Mouse (Mus musculus) liver, embryonic 14.5 days (tissue): ENCODE data around the gene Ric8b. TPM values are rescaled to one million over a fixed set of nuclear protein-coding genes. Genes with fewer than 3 reads are reported as not detected.

Source experiments
- ATAC-seq: fragments of 200-750 bp; cut with Nextera tagmentation; 2 replicates; pipeline ENCODE4 v1.8.0; 2017; ENCODE audit warnings: moderate number of reproducible peaks, mild to moderate bottlenecking, moderate library complexity; ENCODE audit not compliant: insufficient read depth
- DNase-seq, 3 experiments: peaks; one replicate each; pipeline ENCODE4 v3.0.0-alpha.2; 2012 to 2013; ENCODE audit warnings: low read depth in 3 of 3, low spot score in 3 of 3
- H3K27ac ChIP-seq: fragments of 300-500 bp; sonication (generic); 2 replicates; pipeline ENCODE4 v1.5.1; 2014; ENCODE audit warnings: moderate library complexity, mild to moderate bottlenecking, control low read depth, inconsistent platforms
- H3K27me3 ChIP-seq: fragments of 300-500 bp; sonication (generic); 2 replicates; pipeline ENCODE4 v1.6.1; 2014; ENCODE audit warnings: mild to moderate bottlenecking, low read length, moderate library complexity; ENCODE audit not compliant: control insufficient read depth, insufficient read depth
- H3K36me3 ChIP-seq: fragments of 300-500 bp; sonication (generic); replicated peaks from 2 replicates; pipeline ENCODE4 v1.6.1; 2014; ENCODE audit warnings: low read depth; ENCODE audit not compliant: control insufficient read depth, insufficient read depth
- H3K4me1 ChIP-seq, 2 experiments: fragments of 200-500 bp in 1 of 2; fragments of 300-500 bp in 1 of 2; sonication (generic) in 1 of 2; replicated peaks; 2 replicates each; pipeline ENCODE4 v1.6.1; 2012 to 2014; ENCODE audit warnings: antibody characterized with exemption in 1 of 2, inconsistent platforms in 1 of 2, low read length in 1 of 2; ENCODE audit not compliant: control insufficient read depth in 2 of 2, insufficient read depth in 2 of 2
- H3K4me2 ChIP-seq: fragments of 300-500 bp; sonication (generic); 2 replicates; pipeline ENCODE4 v1.6.1; 2014; ENCODE audit warnings: low read depth, mild to moderate bottlenecking, control low read depth, moderate library complexity
- H3K4me3 ChIP-seq, 2 experiments: fragments of 200-500 bp in 1 of 2; fragments of 300-500 bp in 1 of 2; sonication (generic) in 1 of 2; 2 replicates each; pipeline ENCODE4 v1.5.1; 2012 to 2014; ENCODE audit warnings: low read depth in 2 of 2, low read length in 2 of 2, mild to moderate bottlenecking in 2 of 2, control low read depth in 1 of 2, inconsistent platforms in 1 of 2, moderate library complexity in 1 of 2; ENCODE audit not compliant: insufficient read depth in 1 of 2
- H3K9ac ChIP-seq: fragments of 300-500 bp; sonication (generic); replicated peaks from 2 replicates; pipeline ENCODE4 v1.6.1; 2014; ENCODE audit warnings: mild to moderate bottlenecking, control low read depth, moderate library complexity
- H3K9me3 ChIP-seq: fragments of 300-500 bp; sonication (generic); 2 replicates; pipeline ENCODE4 v1.6.1; 2016; ENCODE audit warnings: low read length, mixed read lengths; ENCODE audit not compliant: control insufficient read depth
- CTCF ChIP-seq: IDR thresholded peaks from 2 replicates; pipeline ENCODE4 v1.5.1; 2016; ENCODE audit warnings: antibody characterized with exemption, low read depth, control low read depth
- EP300 ChIP-seq: IDR thresholded peaks from 2 replicates; pipeline ENCODE4 v1.6.1; 2016; ENCODE audit warnings: antibody characterized with exemption, low read depth
- WGBS: fragments of 180-500 bp; shearing (Covaris S2); extraction: QIAGEN DNeasy Blood & Tissue Kit; methylation state at CpG from one replicate; pipeline ENCODE4 v1.1.7; 2014; ENCODE audit not compliant: insufficient replicate concordance; 5-methylcytosine and 5-hydroxymethylcytosine counted together
- polyA plus RNA-seq, 2 experiments: library from polyadenylated mRNA; depleted of rRNA in 1 of 2; stranded (reverse) in 1 of 2; unstranded in 1 of 2; fragments of >200 nt; fragmentation: Nextera tagmentation in 1 of 2; extraction: Ambion mirVana in 1 of 2; gene quantifications; 2 replicates each; pipeline versions ENCODE4 v1.2.1 to v1.2.3; 2012 to 2014

Gene Ric8b
- polyA plus RNA-seq, 2 experiments: 2.6 to 4.5 TPM

DNA sequence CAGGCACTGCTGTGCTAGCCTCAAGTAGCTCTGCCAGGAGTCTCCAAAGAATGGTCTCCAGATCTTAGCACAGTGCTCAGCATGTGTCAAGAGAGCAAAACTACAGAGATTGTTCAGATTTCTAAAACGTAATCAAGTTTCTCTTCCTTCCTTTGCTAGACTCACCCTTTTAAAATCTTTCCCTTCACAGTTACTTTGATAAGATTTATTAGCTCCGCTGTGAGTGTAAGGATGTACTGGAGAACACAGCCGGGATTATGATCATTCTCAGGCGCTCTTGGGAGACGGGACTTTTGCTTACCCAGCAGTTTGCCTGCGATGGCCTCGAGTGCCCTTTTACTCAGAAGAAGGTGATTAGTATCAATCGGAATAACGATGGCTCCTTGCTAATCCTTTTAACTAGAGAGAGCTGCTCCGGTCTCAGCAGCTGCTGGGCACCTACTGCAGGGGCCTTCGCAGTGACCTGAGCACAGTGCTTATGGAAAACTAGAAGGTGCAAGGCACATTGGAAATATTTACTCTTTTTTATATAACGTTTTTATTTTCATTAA lies 43.0 kb downstream of the Ric8b start:
- Histone ChIP-seq H3K27me3 (no peaks in the 10 kb centered on the region), H3K9me3 (no peaks in the 10 kb centered on the region), H3K9ac (no peak overlapping the region), H3K4me3 (no peak overlapping the region), H3K4me2 (no peak overlapping the region), H3K27ac (no peak overlapping the region), H3K4me1 (peaks cover 0 to 7% of the 10 kb centered on the region in 2 experiments; a peak in 2 of 4 replicates), H3K36me3 (no peaks in the 10 kb centered on the region)
- no peak for TF ChIP-seq EP300
- TF ChIP-seq CTCF: no peak
- WGBS: 77% methylated on average over 12 of the region's 12 CpGs
- DNase-seq (no peak), ATAC-seq (no peak)

GRCm38 (mm10) chr10:84963126-84963525 lies 45.7 kb downstream of the Ric8b start:
- ATAC-seq (no peak), DNase-seq (no peak)
- Histone ChIP-seq H3K4me1 (peaks cover 0 to 3% of the 10 kb centered on the region in 2 experiments; a peak in 1 of 4 replicates), H3K36me3 (no peaks in the 10 kb centered on the region), H3K27me3 (no peaks in the 10 kb centered on the region), H3K9ac (no peak overlapping the region), H3K4me3 (no peak overlapping the region), H3K4me2 (no peak overlapping the region), H3K27ac (no peak overlapping the region), H3K9me3 (no peaks in the 10 kb centered on the region)
- WGBS: 33% methylated on average over 5 of the region's 5 CpGs
- TF ChIP-seq CTCF: no peak
- no peak for TF ChIP-seq EP300

DNA sequence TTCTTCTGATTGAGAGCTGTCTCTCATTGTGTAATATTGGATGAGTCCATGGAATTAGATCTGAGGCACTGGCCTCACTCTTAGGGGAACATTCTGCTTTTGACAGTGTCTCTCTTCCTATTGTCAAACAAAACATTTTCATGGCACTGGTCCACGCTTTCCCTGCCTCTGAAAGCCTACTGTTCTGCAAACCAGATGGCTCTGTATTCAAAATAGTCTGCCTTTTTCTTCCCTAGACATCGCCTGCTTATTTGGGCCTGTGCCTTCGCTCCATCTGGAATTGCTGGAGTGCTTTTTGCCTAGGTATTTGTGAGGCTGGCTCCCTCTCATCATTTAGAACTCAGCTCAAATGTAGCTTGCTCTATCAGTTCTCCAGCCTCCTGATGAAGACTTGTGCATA lies 46.3 kb downstream of the Ric8b start:
- 73% methylated on average over 3 of the region's 3 CpGs for WGBS
- no peaks in the 10 kb centered on the region for H3K9me3 ChIP-seq
- H3K36me3 ChIP-seq: no peaks in the 10 kb centered on the region
- DNase-seq (no peak), ATAC-seq (no peak)
- TF ChIP-seq CTCF: no peak
- no peak for TF ChIP-seq EP300
- peaks cover 0 to 6% of the 10 kb centered on the region in 2 experiments; a peak in 2 of 4 replicates for H3K4me1 ChIP-seq
- no peak overlapping the region for H3K9ac ChIP-seq
- no peak overlapping the region for H3K4me3 ChIP-seq
- no peak overlapping the region for H3K4me2 ChIP-seq
- H3K27ac ChIP-seq: no peak overlapping the region
- no peaks in the 10 kb centered on the region for H3K27me3 ChIP-seq

GRCm38 (mm10) chr10:84966542-84966941 lies 49.1 kb downstream of the Ric8b start:
- ATAC-seq (no peak), DNase-seq (no peak)
- 87% methylated on average over 2 of the region's 2 CpGs for WGBS
- peaks cover 4 to 10% of the 10 kb centered on the region in 2 experiments; a peak in 3 of 4 replicates for H3K4me1 ChIP-seq
- no peak overlapping the region for H3K4me2 ChIP-seq
- no peak overlapping the region for H3K27ac ChIP-seq
- H3K9ac ChIP-seq: no peak overlapping the region
- H3K9me3 ChIP-seq: no peaks in the 10 kb centered on the region
- peaks cover 4% of the 10 kb centered on the region; the same call in 1 of the 2 replicates for H3K36me3 ChIP-seq
- TF ChIP-seq EP300 (no peak), CTCF (no peak)
- H3K27me3 ChIP-seq: no peaks in the 10 kb centered on the region
- H3K4me3 ChIP-seq: no peak overlapping the region

GRCm38 (mm10) chr10:84967645-84968044 lies 50.2 kb downstream of the Ric8b start:
- ATAC-seq: no peak
- no peak for DNase-seq
- Histone ChIP-seq H3K36me3 (peaks cover 4% of the 10 kb centered on the region; the same call in 1 of the 2 replicates), H3K4me2 (no peak overlapping the region), H3K4me1 (peaks cover 4 to 10% of the 10 kb centered on the region in 2 experiments; a peak in 3 of 4 replicates), H3K9me3 (no peaks in the 10 kb centered on the region), H3K27ac (no peak overlapping the region), H3K9ac (no peak overlapping the region), H3K27me3 (no peaks in the 10 kb centered on the region), H3K4me3 (no peak overlapping the region)
- 70% methylated on average over 6 of the region's 6 CpGs for WGBS
- TF ChIP-seq EP300 (no peak), CTCF (no peak)
